Mouse (Mus musculus) stomach, embryonic 14.5 days (tissue): Measurements from ENCODE around the gene Kctd10. TPM values are rescaled to one million over a fixed set of nuclear protein-coding genes. Genes with fewer than 3 reads are reported as not detected.

Experiments
- ATAC-seq: fragments of 200-750 bp; cut with Nextera tagmentation; 2 replicates; pipeline ENCODE4 v1.8.0; 2017; ENCODE audit warnings: low read depth, moderate TSS enrichment; ENCODE audit not compliant: insufficient number of reproducible peaks, insufficient read depth, low FRiP score
- H3K27ac ChIP-seq: fragments of 300-500 bp; sonication (generic); 2 replicates; pipeline ENCODE4 v1.5.1; 2014; ENCODE audit warnings: mild to moderate bottlenecking, low read length, moderate library complexity, mixed read lengths
- H3K27me3 ChIP-seq: fragments of 300-500 bp; sonication (generic); 2 replicates; pipeline ENCODE4 v1.6.1; 2014; ENCODE audit warnings: low read length, control low read depth, mixed read lengths; ENCODE audit not compliant: control insufficient read depth, insufficient read depth
- H3K36me3 ChIP-seq: fragments of 300-500 bp; sonication (generic); 2 replicates; pipeline ENCODE4 v1.6.1; 2014; ENCODE audit warnings: mild to moderate bottlenecking, control low read depth, low read length, moderate library complexity, mixed read lengths; ENCODE audit not compliant: control insufficient read depth, insufficient read depth
- H3K4me1 ChIP-seq: fragments of 300-500 bp; sonication (generic); 2 replicates; pipeline ENCODE4 v1.6.1; 2014; ENCODE audit warnings: low read length, control low read depth, mixed read lengths; ENCODE audit not compliant: control insufficient read depth, insufficient read depth
- H3K4me2 ChIP-seq: fragments of 300-500 bp; sonication (generic); replicated peaks from 2 replicates; pipeline ENCODE4 v1.6.1; 2014; ENCODE audit warnings: low read depth, low read length, control low read depth
- H3K4me3 ChIP-seq: fragments of 300-500 bp; sonication (generic); 2 replicates; pipeline ENCODE4 v1.5.1; 2014; ENCODE audit warnings: low read depth, low read length, control low read depth
- H3K9ac ChIP-seq: fragments of 300-500 bp; sonication (generic); replicated peaks from 2 replicates; pipeline ENCODE4 v1.6.1; 2014; ENCODE audit warnings: low read depth, mild to moderate bottlenecking, control low read depth, low read length, moderate library complexity, mixed read lengths
- H3K9me3 ChIP-seq: fragments of 300-500 bp; sonication (generic); 2 replicates; pipeline ENCODE4 v1.6.1; 2016; ENCODE audit warnings: low read depth, low read length, control low read depth; ENCODE audit not compliant: control insufficient read depth
- WGBS: fragments of 180-500 bp; shearing (Covaris S2); extraction: QIAGEN DNeasy Blood & Tissue Kit; methylation state at CpG from one replicate; pipeline ENCODE4 v1.1.7; 2014; 5-methylcytosine and 5-hydroxymethylcytosine counted together
- polyA plus RNA-seq: library from polyadenylated mRNA; unstranded; fragments of >200 nt; fragmentation: Nextera tagmentation; extraction: Ambion mirVana; gene quantifications from 2 replicates; pipeline ENCODE4 v1.2.1, GENCODE M21; 2014

Kctd10 gene
- 111 and 125 TPM in 2 replicates for polyA plus RNA-seq

GRCm38 (mm10) chr5:114380209-114381012 is at the start of gene Kctd10, which contains the start of gene Ube3b:
Kctd10 (minus strand) TSS chr5:114380508.
Ube3b (plus strand) TSS chr5:114380607.
- Histone ChIP-seq H3K27ac (peak within 1 kb of the TSS; percentile 88), H3K4me2 (peak within 1 kb of the TSS; percentile 82), H3K27me3 (no peaks in the 10 kb centered on the region), H3K36me3 (peaks cover 16% of the 10 kb centered on the region), H3K9ac (peak within 1 kb of the TSS; percentile 92), H3K4me3 (peak within 1 kb of the TSS; percentile 89), H3K9me3 (no peaks in the 10 kb centered on the region), H3K4me1 (peaks cover 42% of the 10 kb centered on the region)
- under 1% methylated on average over 74 of the region's 74 CpGs for WGBS
- ATAC-seq, result peak; percentile 93

GRCm38 (mm10) chr5:114429781-114430180 is 49.5 kb upstream of the Kctd10 start:
- H3K9me3 ChIP-seq, result no peaks in the 10 kb centered on the region
- no peak overlapping the region for H3K27ac ChIP-seq
- no peak overlapping the region for H3K9ac ChIP-seq
- ATAC-seq, result no peak
- 87% methylated on average over 7 of the region's 7 CpGs for WGBS
- H3K4me2 ChIP-seq, result no peak overlapping the region
- H3K27me3 ChIP-seq, result no peaks in the 10 kb centered on the region
- no peaks in the 10 kb centered on the region for H3K36me3 ChIP-seq
- H3K4me3 ChIP-seq, result no peak overlapping the region
- H3K4me1 ChIP-seq, result no peaks in the 10 kb centered on the region

- H3K27ac ChIP-seq, result no peak overlapping the region
- no peaks in the 10 kb centered on the region for H3K36me3 ChIP-seq
- no peak for ATAC-seq
Measured at GRCm38 (mm10) chr5:114428621-114429020, 48.3 kb upstream of the Kctd10 start.

GRCm38 (mm10) chr5:114426732-114427131 is 46.4 kb upstream of the Kctd10 start:
- Histone ChIP-seq H3K27ac (no peak overlapping the region), H3K4me1 (0 out of 2 replicates have a peak, but pooled peaks cover 4% of the 10 kb centered on the region), H3K36me3 (no peaks in the 10 kb centered on the region), H3K9ac (no peak overlapping the region), H3K4me2 (no peak overlapping the region), H3K9me3 (no peaks in the 10 kb centered on the region), H3K27me3 (no peaks in the 10 kb centered on the region), H3K4me3 (no peak overlapping the region)
- ATAC-seq, result no peak
- 81% methylated on average over 6 of the region's 6 CpGs for WGBS

More at GRCm38 (mm10) chr5:114428621-114429020, 48.3 kb upstream of the Kctd10 start:
- Histone ChIP-seq H3K4me3 (no peak overlapping the region), H3K4me1 (no peaks in the 10 kb centered on the region), H3K4me2 (no peak overlapping the region), H3K27me3 (no peaks in the 10 kb centered on the region), H3K9me3 (no peaks in the 10 kb centered on the region), H3K9ac (no peak overlapping the region)
- 52% methylated on average over 18 of the region's 18 CpGs for WGBS

- H3K4me2 ChIP-seq, result no peak overlapping the region
- no peak overlapping the region for H3K27ac ChIP-seq
- no peaks in the 10 kb centered on the region for H3K9me3 ChIP-seq
- no peak for ATAC-seq
- no peak overlapping the region for H3K9ac ChIP-seq
- H3K27me3 ChIP-seq, result no peaks in the 10 kb centered on the region
- WGBS, result 81% methylated on average over 5 of the region's 5 CpGs
- 0 out of 2 replicates have a peak, but pooled peaks cover 4% of the 10 kb centered on the region for H3K4me1 ChIP-seq
- no peak overlapping the region for H3K4me3 ChIP-seq
- peaks cover 18% of the 10 kb centered on the region for H3K36me3 ChIP-seq
Measured at GRCm38 (mm10) chr5:114423961-114424360, 43.7 kb upstream of the Kctd10 start.

- Histone ChIP-seq H3K4me3 (no peak overlapping the region), H3K4me1 (0 out of 2 replicates have a peak, but pooled peaks cover 4% of the 10 kb centered on the region), H3K9me3 (no peaks in the 10 kb centered on the region), H3K9ac (no peak overlapping the region), H3K4me2 (no peak overlapping the region), H3K36me3 (peaks cover 30% of the 10 kb centered on the region), H3K27me3 (no peaks in the 10 kb centered on the region), H3K27ac (no peak overlapping the region)
- no peak for ATAC-seq
- 16% methylated on average over 5 of the region's 5 CpGs for WGBS
Measured at GRCm38 (mm10) chr5:114422591-114422990, 42.3 kb upstream of the Kctd10 start.

DNA sequence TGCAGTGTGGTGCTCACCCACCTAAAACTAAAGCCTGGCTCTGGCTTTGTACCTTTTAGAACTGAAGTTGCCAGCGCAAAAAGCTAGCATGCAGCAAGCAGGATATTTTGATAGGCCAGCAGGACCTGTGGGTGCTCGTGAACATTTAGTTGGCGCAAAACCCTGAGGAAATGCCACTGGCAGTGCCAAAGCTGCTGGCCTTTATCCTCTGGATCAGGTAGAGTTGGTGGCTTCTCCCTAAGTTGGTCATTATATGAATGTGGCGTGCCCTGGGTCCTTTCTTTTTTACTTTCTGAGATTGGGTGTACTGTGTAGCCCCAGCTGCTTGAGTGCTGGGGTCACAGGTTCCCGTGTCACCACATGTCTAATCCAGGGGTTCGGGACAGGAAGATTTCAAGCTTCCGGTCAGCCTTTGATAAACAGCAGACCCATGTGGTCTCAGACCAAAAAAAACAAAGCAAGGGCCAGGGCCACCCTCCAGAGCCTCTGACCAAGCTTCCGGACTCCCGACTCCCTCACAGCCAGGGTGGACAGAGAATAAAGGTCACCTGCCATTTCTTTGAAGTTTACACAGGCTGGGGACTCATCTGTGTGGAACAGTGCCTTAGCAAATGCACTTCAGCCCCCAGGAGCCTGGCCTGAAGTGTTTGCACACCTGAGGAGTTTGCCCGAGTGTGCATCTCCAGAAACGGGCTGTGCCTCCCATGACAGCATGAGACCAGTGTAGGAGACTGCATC is 41.4 kb upstream of the Kctd10 start:
- Histone ChIP-seq H3K4me1 (0 out of 2 replicates have a peak, but pooled peaks cover 4% of the 10 kb centered on the region), H3K9me3 (no peaks in the 10 kb centered on the region), H3K9ac (no peak overlapping the region), H3K27ac (no peak overlapping the region), H3K36me3 (peaks cover 39% of the 10 kb centered on the region), H3K27me3 (no peaks in the 10 kb centered on the region), H3K4me2 (no peak overlapping the region), H3K4me3 (no peak overlapping the region)
- WGBS, result 62% methylated on average over 11 of the region's 11 CpGs
- no peak; the same call in 1 of the 2 replicates for ATAC-seq

- WGBS, result 79% methylated on average over 8 of the region's 8 CpGs
- no peaks in the 10 kb centered on the region for H3K9me3 ChIP-seq
- H3K36me3 ChIP-seq, result peaks cover 60% of the 10 kb centered on the region
- 0 out of 2 replicates have a peak, but pooled peaks cover 4% of the 10 kb centered on the region for H3K4me1 ChIP-seq
- no peak for ATAC-seq
- no peak overlapping the region for H3K4me2 ChIP-seq
- no peak overlapping the region for H3K9ac ChIP-seq
- no peak overlapping the region for H3K27ac ChIP-seq
- no peak overlapping the region for H3K4me3 ChIP-seq
- H3K27me3 ChIP-seq, result no peaks in the 10 kb centered on the region
Measured at GRCm38 (mm10) chr5:114418541-114418940, 38.2 kb upstream of the Kctd10 start.
